Mouse (Mus musculus): ENCODE data around the gene Srgap3.

- TF ChIP-seq CTCF (IDR thresholded peaks at IDR 0.05; ENCODE audit: low read depth) (no peak), EP300 (optimal IDR thresholded peaks at IDR 0.05) (no peak)
These were observed 226.5 kb downstream of the Srgap3 start for GRCm38 (mm10) chr6:112720409-112721080.
